Mouse (Mus musculus): Measurements from ENCODE around the gene Selenoi. TPM values are rescaled to one million over a fixed set of nuclear protein-coding genes. Genes with fewer than 3 reads are reported as not detected.
A peak's percentile ranks its signal among the peaks of the same experiment; 100 is the strongest.

The Selenoi gene
- total and polyA plus RNA-seq, 3 experiments = 13.9 to 17.9 (median 16.1) TPM

- no peaks in the 10 kb centered on the region for H3K27me3 ChIP-seq (ENCODE audit: control insufficient read depth, insufficient read depth, low read length)
- DNase-seq = no peak
- peaks cover 2% of the 10 kb centered on the region for H3K4me1 ChIP-seq (ENCODE audit: control insufficient read depth, insufficient read depth, low read length)
- no peak overlapping the region for H3K4me3 ChIP-seq
- no peak overlapping the region for H3K9ac ChIP-seq (ENCODE audit: low read depth, low read length)
- TF ChIP-seq CTCF (IDR thresholded peaks at IDR 0.05) = no peak
- no peak for TF ChIP-seq POLR2A (IDR thresholded peaks at IDR 0.05; ENCODE audit: insufficient read depth, low read depth, low read length)
- no peak for TF ChIP-seq EP300 (IDR thresholded peaks at IDR 0.05; ENCODE audit: insufficient read depth, low read depth, low read length)
- H3K79me2 ChIP-seq (replicated peaks; ENCODE audit: control insufficient read depth, insufficient read depth, low read length) = peaks cover 5% of the 10 kb centered on the region; the same call in 1 of the 2 replicates
- no peak overlapping the region for H3K27ac ChIP-seq
- intact Hi-C loops (cut with DNase I) = loop anchor here (10.0 kb wide), 1 partner anchor 396 kb away; no protein-coding TSS in a partner anchor
- H3K36me3 ChIP-seq (ENCODE audit: control insufficient read depth, insufficient read depth, low read length) = no peaks in the 10 kb centered on the region; the same call in 1 of the 2 replicates
- 89% methylated on average over 5 of the region's 5 CpGs for WGBS
Observed at GRCm38 (mm10) chr5:30238533-30238932, 6.2 kb downstream of the Selenoi start.

- Histone ChIP-seq H3K27ac (no peak overlapping the region), H3K36me3 (ENCODE audit: control insufficient read depth, insufficient read depth, low read length) (no peaks in the 10 kb centered on the region), H3K4me1 (ENCODE audit: control insufficient read depth, insufficient read depth, low read length) (peaks cover 6% of the 10 kb centered on the region), H3K9ac (ENCODE audit: low read depth, low read length) (no peak overlapping the region), H3K4me3 (no peak overlapping the region), H3K27me3 (ENCODE audit: control insufficient read depth, insufficient read depth, low read length) (no peaks in the 10 kb centered on the region), H3K79me2 (replicated peaks; ENCODE audit: control insufficient read depth, insufficient read depth, low read length) (peaks cover 7% of the 10 kb centered on the region)
- DNase-seq = no peak
- WGBS = 77% methylated on average over 7 of the region's 7 CpGs
- TF ChIP-seq CTCF (IDR thresholded peaks at IDR 0.05) (no peak), EP300 (IDR thresholded peaks at IDR 0.05; ENCODE audit: insufficient read depth, low read depth, low read length) (no peak), POLR2A (IDR thresholded peaks at IDR 0.05; ENCODE audit: insufficient read depth, low read depth, low read length) (no peak)
- intact Hi-C loops (cut with DNase I) = no loop called here
Observed at GRCm38 (mm10) chr5:30240552-30240951, 8.2 kb downstream of the Selenoi start.

GRCm38 (mm10) chr5:30242410-30242809 is 10.0 kb downstream of the Selenoi start:
- Histone ChIP-seq H3K79me2 (replicated peaks; ENCODE audit: control insufficient read depth, insufficient read depth, low read length) (peaks cover 6% of the 10 kb centered on the region), H3K4me1 (ENCODE audit: control insufficient read depth, insufficient read depth, low read length) (peaks cover 6% of the 10 kb centered on the region), H3K36me3 (ENCODE audit: control insufficient read depth, insufficient read depth, low read length) (no peaks in the 10 kb centered on the region), H3K27me3 (ENCODE audit: control insufficient read depth, insufficient read depth, low read length) (no peaks in the 10 kb centered on the region), H3K9ac (ENCODE audit: low read depth, low read length) (no peak overlapping the region), H3K27ac (no peak overlapping the region), H3K4me3 (no peak overlapping the region)
- WGBS = 9% methylated on average over 1 of the region's 1 CpGs
- intact Hi-C loops (cut with DNase I) = no loop called here
- no peak for DNase-seq
- TF ChIP-seq CTCF (IDR thresholded peaks at IDR 0.05) (no peak), POLR2A (IDR thresholded peaks at IDR 0.05; ENCODE audit: insufficient read depth, low read depth, low read length) (no peak), EP300 (IDR thresholded peaks at IDR 0.05; ENCODE audit: insufficient read depth, low read depth, low read length) (no peak)

- H3K9ac ChIP-seq (ENCODE audit: low read depth, low read length) = no peak overlapping the region
- intact Hi-C loops (cut with DNase I) = no loop called here
Observed at GRCm38 (mm10) chr5:30243741-30244140, 11.4 kb downstream of the Selenoi start.

GRCm38 (mm10) chr5:30245861-30246416 is 13.6 kb downstream of the Selenoi start:
- Histone ChIP-seq H3K9ac (ENCODE audit: low read depth, low read length) (no peak overlapping the region), H3K27ac (no peak overlapping the region), H3K4me3 (no peak overlapping the region), H3K79me2 (replicated peaks; ENCODE audit: control insufficient read depth, insufficient read depth, low read length) (peaks cover 3% of the 10 kb centered on the region), H3K27me3 (ENCODE audit: control insufficient read depth, insufficient read depth, low read length) (no peaks in the 10 kb centered on the region), H3K4me1 (ENCODE audit: control insufficient read depth, insufficient read depth, low read length) (peaks cover 6% of the 10 kb centered on the region), H3K36me3 (ENCODE audit: control insufficient read depth, insufficient read depth, low read length) (no peaks in the 10 kb centered on the region)
- 76% methylated on average over 9 of the region's 9 CpGs for WGBS
- no peak for DNase-seq
- intact Hi-C loops (cut with DNase I) = no loop called here
- no peak for TF ChIP-seq EP300 (IDR thresholded peaks at IDR 0.05; ENCODE audit: insufficient read depth, low read depth, low read length)
- TF ChIP-seq CTCF (IDR thresholded peaks at IDR 0.05) = no peak
- TF ChIP-seq POLR2A (IDR thresholded peaks at IDR 0.05; ENCODE audit: insufficient read depth, low read depth, low read length) = no peak

More at GRCm38 (mm10) chr5:30243741-30244140, 11.4 kb downstream of the Selenoi start:
- Histone ChIP-seq H3K79me2 (replicated peaks; ENCODE audit: control insufficient read depth, insufficient read depth, low read length) (peaks cover 3% of the 10 kb centered on the region), H3K4me3 (no peak overlapping the region), H3K27me3 (ENCODE audit: control insufficient read depth, insufficient read depth, low read length) (no peaks in the 10 kb centered on the region), H3K36me3 (ENCODE audit: control insufficient read depth, insufficient read depth, low read length) (no peaks in the 10 kb centered on the region), H3K4me1 (ENCODE audit: control insufficient read depth, insufficient read depth, low read length) (peaks cover 6% of the 10 kb centered on the region), H3K27ac (no peak overlapping the region)
- peak; percentile 67 for TF ChIP-seq CTCF (IDR thresholded peaks at IDR 0.05)
- TF ChIP-seq POLR2A (IDR thresholded peaks at IDR 0.05; ENCODE audit: insufficient read depth, low read depth, low read length) = no peak
- no peak for TF ChIP-seq EP300 (IDR thresholded peaks at IDR 0.05; ENCODE audit: insufficient read depth, low read depth, low read length)
- WGBS = 32% methylated on average over 9 of the region's 9 CpGs
- no peak for DNase-seq

- TF ChIP-seq EP300 (IDR thresholded peaks at IDR 0.05; ENCODE audit: insufficient read depth, low read depth, low read length) (no peak), POLR2A (IDR thresholded peaks at IDR 0.05; ENCODE audit: insufficient read depth, low read depth, low read length) (no peak), CTCF (IDR thresholded peaks at IDR 0.05) (peak; percentile 45)
- intact Hi-C loops (cut with DNase I) = no loop called here
- WGBS = 98% methylated on average over 1 of the region's 1 CpGs
Observed at GRCm38 (mm10) chr5:30247666-30248065, 15.3 kb downstream of the Selenoi start.

More at GRCm38 (mm10) chr5:30247666-30248065, 15.3 kb downstream of the Selenoi start:
- Histone ChIP-seq H3K4me3 (no peak overlapping the region), H3K27ac (no peak overlapping the region), H3K4me1 (ENCODE audit: control insufficient read depth, insufficient read depth, low read length) (peaks cover 4% of the 10 kb centered on the region), H3K9ac (ENCODE audit: low read depth, low read length) (no peak overlapping the region), H3K79me2 (replicated peaks; ENCODE audit: control insufficient read depth, insufficient read depth, low read length) (peaks cover 3% of the 10 kb centered on the region), H3K27me3 (ENCODE audit: control insufficient read depth, insufficient read depth, low read length) (no peaks in the 10 kb centered on the region), H3K36me3 (ENCODE audit: control insufficient read depth, insufficient read depth, low read length) (no peaks in the 10 kb centered on the region)
- no peak for DNase-seq

All from heart, adult 2 months (tissue).